Mouse (Mus musculus) ES-Bruce4 (cell line): ENCODE measurements around the gene Gif. TPM values are rescaled to one million over a fixed set of nuclear protein-coding genes. Genes with fewer than 3 reads are reported as not detected.

ENCODE experiments used
- H3K27ac ChIP-seq: 2 replicates; pipeline ENCODE4 v1.5.1; 2012; ENCODE audit warnings: low read length, inconsistent platforms; ENCODE audit not compliant: insufficient read depth
- H3K27me3 ChIP-seq: 2 replicates; pipeline ENCODE4 v1.6.1; 2012; ENCODE audit warnings: mild to moderate bottlenecking, low read length, inconsistent platforms; ENCODE audit not compliant: control insufficient read depth, poor library complexity, insufficient read depth, severe bottlenecking
- H3K36me3 ChIP-seq: 2 replicates; pipeline ENCODE4 v1.6.1; 2012; ENCODE audit warnings: inconsistent platforms, mild to moderate bottlenecking, low read length, moderate library complexity; ENCODE audit not compliant: control insufficient read depth, poor library complexity, insufficient read depth, severe bottlenecking
- H3K4me1 ChIP-seq: one replicate; pipeline ENCODE4 v1.8.1; 2011; ENCODE audit warnings: low read length; ENCODE audit not compliant: control insufficient read depth, insufficient read depth
- H3K4me3 ChIP-seq: 2 replicates; pipeline ENCODE4 v1.5.1; 2011; ENCODE audit warnings: low read depth, mild to moderate bottlenecking, low read length
- H3K9ac ChIP-seq: 2 replicates; pipeline ENCODE4 v1.6.1; 2012; ENCODE audit warnings: low read depth, mild to moderate bottlenecking, inconsistent platforms; ENCODE audit not compliant: poor library complexity, severe bottlenecking
- H3K9me3 ChIP-seq: replicated peaks from 2 replicates; pipeline ENCODE4 v1.6.1; 2012; ENCODE audit warnings: mild to moderate bottlenecking, low read length, inconsistent platforms; ENCODE audit not compliant: control insufficient read depth, poor library complexity, insufficient read depth, severe bottlenecking
- CTCF ChIP-seq: IDR thresholded peaks from one replicate; pipeline ENCODE4 v1.8.1; 2011; ENCODE audit warnings: low read depth, low read length
- EP300 ChIP-seq: IDR thresholded peaks from 2 replicates; pipeline ENCODE4 v1.6.1; 2011; ENCODE audit warnings: low read depth, low read length; ENCODE audit not compliant: insufficient read depth
- POLR2A ChIP-seq: IDR thresholded peaks from one replicate; pipeline ENCODE4 v1.8.1; 2011; ENCODE audit warnings: low read length; ENCODE audit not compliant: insufficient read depth
- polyA plus RNA-seq: library from polyadenylated mRNA; stranded (reverse); fragments of >200 nt; gene quantifications from 2 replicates; pipeline ENCODE4 v1.2.4, GENCODE M21; 2011; ENCODE audit warnings: low read depth; ENCODE audit not compliant: missing spikeins, insufficient read depth, insufficient read length

The Gif gene
- not detected in 2 replicates for polyA plus RNA-seq

DNA sequence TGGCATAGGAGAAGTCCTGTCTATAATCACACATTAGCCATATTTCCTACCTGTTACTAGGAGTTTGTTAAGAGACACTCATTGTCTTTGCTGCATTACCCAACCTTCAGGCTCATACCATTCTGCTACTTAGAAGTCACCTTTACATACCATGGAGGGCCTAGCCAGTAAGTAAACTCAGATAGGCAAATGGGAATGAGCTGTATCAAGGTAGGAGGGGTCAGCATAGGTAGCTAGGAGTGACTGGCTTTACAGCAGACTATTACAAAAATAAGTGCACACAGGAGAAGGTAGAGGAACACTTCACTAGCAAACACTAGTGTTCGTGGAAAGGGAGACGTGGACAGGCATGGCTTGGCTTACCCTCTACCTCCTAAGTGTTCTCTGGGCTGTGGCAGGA, at the start of gene Gif:
Gif (plus strand) TSS at position 257 of the 400 bp plus-strand sequence.
- no peaks in the 10 kb centered on the region for H3K9me3 ChIP-seq
- H3K4me1 ChIP-seq: no peaks in the 10 kb centered on the region
- no peak for TF ChIP-seq POLR2A
- no peak for TF ChIP-seq EP300
- no peak for TF ChIP-seq CTCF
- H3K27ac ChIP-seq: no peak within 1 kb of the TSS
- H3K36me3 ChIP-seq: no peaks in the 10 kb centered on the region
- H3K4me3 ChIP-seq: no peak within 1 kb of the TSS
- H3K27me3 ChIP-seq: no peaks in the 10 kb centered on the region
- no peak within 1 kb of the TSS for H3K9ac ChIP-seq

DNA sequence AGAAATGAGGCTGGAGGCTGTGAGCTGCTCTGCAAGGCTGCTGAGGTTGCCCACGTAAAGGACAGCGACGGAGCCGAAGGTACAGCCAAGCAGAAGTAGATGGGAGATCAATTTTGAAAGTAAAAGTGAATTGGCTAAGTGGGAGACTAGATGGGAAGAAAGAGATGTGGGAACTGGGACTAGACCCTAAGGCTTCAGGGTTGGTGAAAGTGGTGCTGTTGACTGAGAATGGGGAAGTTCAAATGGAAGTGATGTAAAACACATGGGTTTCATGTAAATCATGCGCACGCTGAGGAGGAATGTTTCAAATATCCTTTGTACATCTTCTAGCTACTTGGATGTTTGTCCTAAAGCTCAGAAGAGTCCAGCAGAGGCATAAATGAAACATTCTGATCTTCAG, 49.0 kb upstream of the Gif start:
- no peak for TF ChIP-seq EP300
- Histone ChIP-seq H3K36me3 (no peaks in the 10 kb centered on the region), H3K27ac (no peak overlapping the region), H3K4me3 (no peak overlapping the region), H3K4me1 (no peaks in the 10 kb centered on the region), H3K9me3 (no peaks in the 10 kb centered on the region), H3K27me3 (no peaks in the 10 kb centered on the region), H3K9ac (no peak overlapping the region)

DNA sequence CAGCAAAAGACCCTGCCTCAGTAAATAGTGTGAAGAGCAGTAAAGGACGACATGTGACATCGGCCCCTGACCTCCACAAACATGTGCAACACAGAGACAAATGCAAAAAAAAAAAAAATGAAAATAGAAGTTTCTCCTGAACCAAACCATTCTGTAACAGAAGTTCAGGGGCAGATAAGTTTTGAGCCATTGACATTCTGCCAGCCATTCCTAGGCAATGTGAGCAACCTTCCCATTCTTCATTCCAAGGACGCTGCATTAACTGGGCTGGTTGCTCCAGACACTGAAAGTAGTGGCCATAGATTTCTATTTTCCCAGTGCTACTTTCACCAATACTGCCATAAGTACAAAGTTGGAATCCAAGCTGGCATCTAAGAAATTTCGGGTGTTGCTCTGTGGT, 34.9 kb upstream of the Gif start:
- H3K9me3 ChIP-seq: no peaks in the 10 kb centered on the region
- H3K4me3 ChIP-seq: no peak overlapping the region
- H3K9ac ChIP-seq: no peak overlapping the region
- TF ChIP-seq CTCF (no peak), EP300 (no peak), POLR2A (no peak)
- no peaks in the 10 kb centered on the region for H3K36me3 ChIP-seq
- H3K4me1 ChIP-seq: no peaks in the 10 kb centered on the region
- no peak overlapping the region for H3K27ac ChIP-seq
- H3K27me3 ChIP-seq: no peaks in the 10 kb centered on the region

DNA sequence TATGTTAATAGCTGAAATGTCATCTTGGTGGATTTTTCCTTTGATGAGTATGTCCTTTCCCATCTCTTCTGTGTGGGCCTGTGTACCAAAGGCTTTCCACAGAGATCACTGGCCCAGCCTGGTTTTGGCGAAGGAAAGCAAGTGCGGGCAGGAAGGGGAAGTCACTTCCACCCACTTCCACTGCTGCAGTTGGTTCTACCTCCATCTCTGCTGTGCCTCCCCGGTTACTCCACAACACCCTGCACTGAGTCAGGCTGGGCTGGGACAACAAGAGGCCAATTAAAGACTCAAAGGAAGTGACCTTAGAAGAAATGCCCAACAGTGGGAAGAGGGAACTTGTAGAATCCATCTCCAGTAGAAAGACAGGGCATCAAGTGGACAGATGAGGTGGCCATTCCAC, 27.3 kb upstream of the Gif start:
- H3K4me3 ChIP-seq: no peak overlapping the region
- no peaks in the 10 kb centered on the region for H3K36me3 ChIP-seq
- no peaks in the 10 kb centered on the region for H3K9me3 ChIP-seq
- TF ChIP-seq EP300 (no peak), CTCF (no peak), POLR2A (no peak)
- no peaks in the 10 kb centered on the region for H3K27me3 ChIP-seq
- H3K4me1 ChIP-seq: no peaks in the 10 kb centered on the region
- no peak overlapping the region for H3K9ac ChIP-seq
- H3K27ac ChIP-seq: no peak overlapping the region

DNA sequence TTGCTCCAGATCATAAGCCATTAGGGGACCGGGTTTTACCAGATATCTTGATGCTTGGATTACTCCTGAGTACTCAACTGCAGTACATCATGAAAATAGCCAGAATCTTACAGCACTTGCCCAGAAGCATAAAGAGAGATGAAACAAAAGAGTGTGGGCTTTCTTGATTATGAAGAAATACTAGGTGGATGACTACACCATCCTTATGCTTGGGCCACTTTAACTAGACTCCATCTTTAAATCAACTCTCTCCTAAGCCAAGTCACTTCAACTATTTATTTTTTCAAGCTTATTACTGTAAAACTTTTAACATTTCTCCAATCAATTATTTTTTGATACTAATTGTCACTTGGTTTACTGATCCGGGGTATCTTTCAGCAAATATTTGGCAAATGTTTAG, 23.5 kb upstream of the Gif start:
- no peaks in the 10 kb centered on the region for H3K9me3 ChIP-seq
- H3K27ac ChIP-seq: no peak overlapping the region
- no peaks in the 10 kb centered on the region for H3K4me1 ChIP-seq
- H3K27me3 ChIP-seq: no peaks in the 10 kb centered on the region
- H3K9ac ChIP-seq: no peak overlapping the region
- H3K36me3 ChIP-seq: no peaks in the 10 kb centered on the region
- TF ChIP-seq EP300 (no peak), POLR2A (no peak), CTCF (no peak)
- H3K4me3 ChIP-seq: no peak overlapping the region

DNA sequence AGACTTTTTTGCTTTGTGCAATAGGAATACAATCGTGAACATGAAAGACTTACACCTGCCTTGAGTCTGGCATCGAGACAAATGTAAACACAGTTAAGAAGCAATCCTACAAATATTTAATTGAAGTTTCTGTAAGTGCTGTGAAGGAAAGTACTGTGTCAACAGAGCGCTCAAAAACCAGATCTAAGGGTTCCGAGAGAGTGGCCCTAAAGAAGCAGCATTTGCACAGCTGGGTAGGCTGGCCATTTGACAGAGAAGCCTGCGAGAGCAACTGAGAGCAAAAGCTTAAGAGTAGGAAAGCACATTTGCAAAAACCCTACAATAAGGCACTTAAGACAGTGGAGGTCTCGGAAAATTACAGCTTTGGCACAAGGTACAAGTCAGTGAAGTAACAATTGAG, 23.1 kb upstream of the Gif start:
- H3K9ac ChIP-seq: no peak overlapping the region
- H3K4me3 ChIP-seq: no peak overlapping the region
- H3K4me1 ChIP-seq: no peaks in the 10 kb centered on the region
- no peaks in the 10 kb centered on the region for H3K9me3 ChIP-seq
- no peaks in the 10 kb centered on the region for H3K27me3 ChIP-seq
- no peak overlapping the region for H3K27ac ChIP-seq
- TF ChIP-seq CTCF: no peak
- no peak for TF ChIP-seq POLR2A
- no peak for TF ChIP-seq EP300
- H3K36me3 ChIP-seq: no peaks in the 10 kb centered on the region
